Mouse (Mus musculus) retina, postnatal 7 days (tissue): ENCODE measurements around the gene Wfs1.

Source experiments
- DNase-seq: peaks from one replicate; pipeline ENCODE4 v3.0.0-alpha.2; 2012; ENCODE audit warnings: low read depth, low spot score

Gene Wfs1

GRCm38 (mm10) chr5:36933383-36933782 is 55.6 kb downstream of the Wfs1 start:
- no peak for DNase-seq

- DNase-seq: no peak
Observed at GRCm38 (mm10) chr5:36929376-36929775, 59.6 kb downstream of the Wfs1 start.

- no peak for DNase-seq
Observed at GRCm38 (mm10) chr5:36928701-36929100, 60.3 kb downstream of the Wfs1 start.

GRCm38 (mm10) chr5:36923826-36924700 is 64.9 kb downstream of the Wfs1 start:
- no peak for DNase-seq

GRCm38 (mm10) chr5:36922811-36923210 is 66.2 kb downstream of the Wfs1 start:
- no peak for DNase-seq

- no peak for DNase-seq
Observed at GRCm38 (mm10) chr5:36921871-36922270, 67.1 kb downstream of the Wfs1 start.

GRCm38 (mm10) chr5:36920072-36920471 is 68.9 kb downstream of the Wfs1 start:
- no peak for DNase-seq

- no peak for DNase-seq
Observed at GRCm38 (mm10) chr5:36918016-36918415, 71.0 kb downstream of the Wfs1 start.

- DNase-seq: no peak
Observed at GRCm38 (mm10) chr5:36917245-36917644, 71.8 kb downstream of the Wfs1 start.

GRCm38 (mm10) chr5:36916581-36916980 is 72.4 kb downstream of the Wfs1 start:
- no peak for DNase-seq
